12 mouse cellular contexts compared by ENCODE assay signal in the genomic region with DNA sequence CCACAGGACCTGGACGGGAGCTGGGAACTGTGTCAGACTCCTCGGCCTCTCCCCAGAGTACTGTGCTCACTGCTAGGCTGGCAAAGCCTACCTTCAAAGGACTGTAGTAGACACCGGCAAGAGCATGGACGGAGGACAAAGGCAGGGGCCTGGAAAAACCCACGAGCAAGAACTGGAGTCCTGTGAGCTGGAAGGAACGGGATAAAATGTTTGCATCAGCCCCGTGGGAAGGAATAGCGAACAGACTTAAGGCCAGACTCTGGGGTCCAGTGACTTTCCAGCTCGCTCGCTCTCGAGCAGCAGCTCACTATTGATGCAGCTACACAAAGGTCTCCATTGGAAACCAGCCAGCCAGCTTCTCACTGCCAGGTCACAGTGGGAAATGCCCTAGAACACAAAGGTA. TPM values are rescaled to one million over a fixed set of nuclear protein-coding genes. Genes with fewer than 3 reads are reported as not detected.
DNase-seq lines count a peak whose midpoint lies in the region; ATAC-seq and TF ChIP-seq lines count a peak whose summit lies in the region.
"Had no signal": no experiment of that assay in that cellular context is flagged by ENCODE, and none has a peak within 500 bp of the region (broad histone marks: within the 10 kb centered on the region; RNA-seq: fewer than 3 reads in every experiment).

No protein-coding gene starts in this region.

- H3K27ac ChIP-seq in embryonic facial prominence, embryonic 12.5 days: no peak overlapping the region
- peak overlapping the region; percentile 84 for H3K27ac ChIP-seq in hindbrain, postnatal 0 days
- H3K27ac ChIP-seq: embryonic facial prominence, embryonic 15.5 days; kidney, postnatal 0 days had no signal

- DNase-seq in right cerebral cortex, postnatal 10 days (ENCODE audit: low spot score in 2 of 2): peak; percentile 57 to 61
- no peak for DNase-seq in right cerebral cortex, postnatal 25 days
- peak; percentile 86 for DNase-seq in hindbrain, postnatal 0 days (ENCODE audit: low spot score)
- peak; percentile 63 for DNase-seq in retina, embryonic 14.5 days (ENCODE audit: low spot score)
- DNase-seq in kidney, adult 18-20 months: no peak
- no peak for DNase-seq in left cerebral cortex, adult 8-10 months (ENCODE audit: low spot score in 2 of 2)
- no peak for DNase-seq in heart, adult 8-10 months (ENCODE audit: low spot score)
- DNase-seq: lung, adult 18-20 months; thymus, postnatal 14 days had no signal

- H3K4me1 ChIP-seq in embryonic facial prominence, embryonic 12.5 days: peaks cover 14% of the 10 kb centered on the region; the same call in 1 of the 2 replicates
- H3K4me1 ChIP-seq in hindbrain, postnatal 0 days (ENCODE audit: insufficient read depth, low read length): peaks cover 26% of the 10 kb centered on the region; the same call in 1 of the 2 replicates

- peak; percentile 41; the same call in 1 of the 2 replicates for ATAC-seq in embryonic facial prominence, embryonic 12.5 days (ENCODE audit: insufficient number of reproducible peaks, insufficient read depth, low FRiP score, low TSS enrichment)
- peak; percentile 78 for ATAC-seq in hindbrain, postnatal 0 days

- no peak for TF ChIP-seq CTCF in hindbrain, postnatal 0 days (IDR thresholded peaks at IDR 0.05; ENCODE audit: low read depth)

- no peaks in the 10 kb centered on the region for H3K36me3 ChIP-seq in embryonic facial prominence, embryonic 12.5 days
- H3K36me3 ChIP-seq in hindbrain, postnatal 0 days (ENCODE audit: insufficient read depth, low read length): no peaks in the 10 kb centered on the region
- H3K36me3 ChIP-seq: embryonic facial prominence, embryonic 15.5 days had no signal

- H3K4me3 ChIP-seq in embryonic facial prominence, embryonic 12.5 days: no peak overlapping the region
- no peak overlapping the region for H3K4me3 ChIP-seq in hindbrain, postnatal 0 days (ENCODE audit: low read length)
- H3K4me3 ChIP-seq: embryonic facial prominence, embryonic 15.5 days had no signal

- no peaks in the 10 kb centered on the region for H3K27me3 ChIP-seq in embryonic facial prominence, embryonic 12.5 days
- no peaks in the 10 kb centered on the region for H3K27me3 ChIP-seq in hindbrain, postnatal 0 days (ENCODE audit: insufficient read depth, low read length)
- H3K27me3 ChIP-seq: embryonic facial prominence, embryonic 15.5 days had no signal

- H3K4me2 ChIP-seq in embryonic facial prominence, embryonic 12.5 days (replicated peaks): no peak overlapping the region
- peak overlapping the region; percentile 40 for H3K4me2 ChIP-seq in hindbrain, postnatal 0 days (ENCODE audit: low read depth, low read length)
- H3K4me2 ChIP-seq: embryonic facial prominence, embryonic 15.5 days had no signal

- H3K9ac ChIP-seq in embryonic facial prominence, embryonic 12.5 days: no peak overlapping the region
- peak overlapping the region; percentile 31; the same call in 1 of the 2 replicates for H3K9ac ChIP-seq in hindbrain, postnatal 0 days (replicated peaks; ENCODE audit: low read length)
- H3K9ac ChIP-seq: embryonic facial prominence, embryonic 15.5 days had no signal

- no peaks in the 10 kb centered on the region for H3K9me3 ChIP-seq in embryonic facial prominence, embryonic 12.5 days
- H3K9me3 ChIP-seq in hindbrain, postnatal 0 days (ENCODE audit: low read length): no peaks in the 10 kb centered on the region
- H3K9me3 ChIP-seq: embryonic facial prominence, embryonic 15.5 days had no signal

- 39% methylated on average over 11 of the region's 11 CpGs for WGBS in embryonic facial prominence, embryonic 12.5 days
- 11% methylated on average over 11 of the region's 11 CpGs for WGBS in hindbrain, postnatal 0 days

RNA-seq across cellular contexts. Expression of gene Rtn1, which starts 34.0 kb away (rescaled TPM):
- polyA plus RNA-seq in embryonic facial prominence, embryonic 12.5 days (2016; fragmentation: Nextera tagmentation; extraction: Ambion mirVana): 89.3 and 111 TPM in 2 replicates
- 1,721 and 1,894 TPM in 2 replicates for total RNA-seq in hindbrain, postnatal 0 days (2014; rRNA removed)
- polyA plus RNA-seq in hindbrain, postnatal 0 days (2015; fragmentation: Nextera tagmentation; extraction: Ambion mirVana): 3,263 and 3,445 TPM in 2 replicates
- 1,000 to 10,000 TPM; 1,330 to 1,358 (median 1,352) TPM for total RNA-seq in left cerebral cortex, adult 8-10 months (2022)
- 1 to 10 TPM; 3.3 to 7.0 (median 5.0) TPM for total RNA-seq in heart, adult 8-10 months (2022)

Comparison
In these comparisons a context has a peak if more than half of its experiments do, and no peak if none do; other contexts are left out.
1. DNase-seq: peak in right cerebral cortex, postnatal 10 days (2 of 2), hindbrain, postnatal 0 days (single experiment) and retina, embryonic 14.5 days (single experiment); none in right cerebral cortex, postnatal 25 days (single experiment), kidney, adult 18-20 months (single experiment), left cerebral cortex, adult 8-10 months (0 of 2) and heart, adult 8-10 months (single experiment).
2. RNA of gene Rtn1, which starts 34.0 kb away (total RNA-seq): 1,721 to 1,894 TPM in hindbrain, postnatal 0 days and 1,330 to 1,358 TPM in left cerebral cortex, adult 8-10 months; 3.3 to 7.0 TPM in heart, adult 8-10 months; every median in the first group is over 100 times any median in the second.